ENCODE assay signal across 10 mouse cellular contexts in genomic region chr8:122323951-122324402, GRCm38 (mm10). TPM values are rescaled to one million over a fixed set of nuclear protein-coding genes. Genes with fewer than 3 reads are reported as not detected.
DNase-seq lines count a peak whose midpoint lies in the region; ATAC-seq and TF ChIP-seq lines count a peak whose summit lies in the region.
"Not testable (repeated sequence)": the region's sequence is repeated elsewhere in the genome, so short reads cannot be mapped to it uniquely, and the experiment has no call there.
"Had no signal": no experiment of that assay in that cellular context is flagged by ENCODE, and none has a peak within 500 bp of the region (broad histone marks: within the 10 kb centered on the region; RNA-seq: fewer than 3 reads in every experiment).

No protein-coding gene starts in this region.

- 0 out of 2 replicates have a peak, but pooled peaks have one; percentile 17 for ATAC-seq in heart, postnatal 0 days (ENCODE audit: insufficient read depth, low read depth)

- H3K9me3 ChIP-seq in heart, postnatal 0 days (replicated peaks; ENCODE audit: control insufficient read depth, low read length); megakaryocyte, embryonic 14.5 days: not testable (repeated sequence)

- 26% methylated on average over 11 of the region's 13 CpGs for WGBS in heart, postnatal 0 days
- 23% methylated on average over 13 of the region's 13 CpGs for WGBS in spleen, adult 2 months

- H3K36me3 ChIP-seq in heart, postnatal 0 days (replicated peaks; ENCODE audit: control insufficient read depth, insufficient read depth, low read length); spleen, adult 2 months (ENCODE audit: control insufficient read depth, insufficient read depth, low read length): not testable (repeated sequence)
- H3K36me3 ChIP-seq in megakaryocyte, embryonic 14.5 days (replicated peaks; ENCODE audit: low read length) = peaks cover 98% of the 10 kb centered on the region

- TF ChIP-seq EP300 in heart, postnatal 0 days (IDR thresholded peaks at IDR 0.05; ENCODE audit: low read depth) = not testable (repeated sequence)

- TF ChIP-seq CTCF in heart, postnatal 0 days (IDR thresholded peaks at IDR 0.05; ENCODE audit: low read depth); spleen, adult 2 months (IDR thresholded peaks at IDR 0.05; ENCODE audit: extremely low read depth, insufficient read depth, insufficient read length, insufficient replicate concordance): not testable (repeated sequence)

- H3K4me3 ChIP-seq in heart, postnatal 0 days (ENCODE audit: low read depth, low read length); spleen, adult 2 months (ENCODE audit: extremely low read depth, insufficient read depth, insufficient read length): not testable (repeated sequence)
- peak overlapping the region; percentile 81 for H3K4me3 ChIP-seq in megakaryocyte, embryonic 14.5 days (replicated peaks)

- peak; percentile 27 for DNase-seq in Muller cell, postnatal 12 days (ENCODE audit: inconsistent ontology term)
- peak; percentile 26 for DNase-seq in fat pad, adult 2 months (ENCODE audit: extremely low read depth, low read depth, low spot score)
- not testable (repeated sequence) for DNase-seq in heart, postnatal 0 days (ENCODE audit: low spot score); spleen, adult 2 months (ENCODE audit: low read depth in 1 of 2, low spot score in 2 of 2)
- DNase-seq in kidney, adult 9 months = peak; percentile 22
- peak; percentile 83 for DNase-seq in liver

- peak overlapping the region; percentile 57; the same call in 1 of the 2 replicates for H3K27ac ChIP-seq in heart, postnatal 0 days (ENCODE audit: low read depth)
- peak overlapping the region; percentile 19; the same call in 1 of the 2 replicates for H3K27ac ChIP-seq in spleen, adult 2 months (ENCODE audit: insufficient read depth, low read length)

- H3K4me1 ChIP-seq in heart, postnatal 0 days (ENCODE audit: control insufficient read depth, insufficient read depth) = peaks cover 40% of the 10 kb centered on the region
- peaks cover 100% of the 10 kb centered on the region for H3K4me1 ChIP-seq in megakaryocyte, embryonic 14.5 days
- H3K4me1 ChIP-seq in spleen, adult 2 months (ENCODE audit: control insufficient read depth, insufficient read depth, insufficient read length) = not testable (repeated sequence)

- H3K27me3 ChIP-seq in heart, postnatal 0 days (ENCODE audit: control insufficient read depth, insufficient read depth, low read length); megakaryocyte, embryonic 14.5 days (replicated peaks); spleen, adult 2 months (ENCODE audit: control insufficient read depth, insufficient read depth, low read length): not testable (repeated sequence)

- not testable (repeated sequence) for H3K9ac ChIP-seq in heart, postnatal 0 days (replicated peaks; ENCODE audit: low read depth, low read length)

- not testable (repeated sequence) for TF ChIP-seq POLR2A in spleen, adult 2 months (IDR thresholded peaks at IDR 0.05; ENCODE audit: low read depth, low read length)

- not testable (repeated sequence) for H3K4me2 ChIP-seq in heart, postnatal 0 days (ENCODE audit: low read depth, low read length)

RNA-seq across cellular contexts. Expression of gene Trhr2, which starts 36.6 kb away (rescaled TPM):
- total RNA-seq in heart, postnatal 0 days (2014; rRNA removed; ENCODE audit: low replicate concordance) = not detected in 2 replicates
- polyA plus RNA-seq in heart, postnatal 0 days (2015; fragmentation: Nextera tagmentation; extraction: Ambion mirVana) = not detected in 2 replicates
- 1.8 TPM in 1 of 2 replicates, not detected in the other for polyA plus RNA-seq in megakaryocyte, embryonic 14.5 days (2012; ENCODE audit: insufficient read depth, low replicate concordance)
- 0.12 TPM in 1 of 2 replicates, not detected in the other for polyA plus RNA-seq in spleen, adult 2 months (2012; rRNA removed)
- total RNA-seq: gastrocnemius, postnatal 36 days had no signal
- polyA plus RNA-seq: forebrain, embryonic 13.5 days; neural tube, embryonic 12.5 days had no signal

RNA-seq across cellular contexts. Expression of gene Zfpm1, which starts 42.0 kb away (rescaled TPM):
- 28.4 and 45.3 TPM in 2 replicates for total RNA-seq in heart, postnatal 0 days (2014; rRNA removed; ENCODE audit: low replicate concordance)
- 2.3 and 2.5 TPM in 2 replicates for polyA plus RNA-seq in heart, postnatal 0 days (2015; fragmentation: Nextera tagmentation; extraction: Ambion mirVana)
- polyA plus RNA-seq in megakaryocyte, embryonic 14.5 days (2012; ENCODE audit: insufficient read depth, low replicate concordance) = 1,238 and 3,030 TPM in 2 replicates
- polyA plus RNA-seq in spleen, adult 2 months (2012; rRNA removed) = 73.3 and 113 TPM in 2 replicates

RNA-seq across cellular contexts. Expression of gene Zc3h18, which starts 52.4 kb away (rescaled TPM):
- total RNA-seq in heart, postnatal 0 days (2014; rRNA removed; ENCODE audit: low replicate concordance) = 8.4 and 23.1 TPM in 2 replicates
- 13.9 and 14.4 TPM in 2 replicates for polyA plus RNA-seq in heart, postnatal 0 days (2015; fragmentation: Nextera tagmentation; extraction: Ambion mirVana)
- 80.4 and 130 TPM in 2 replicates for polyA plus RNA-seq in megakaryocyte, embryonic 14.5 days (2012; ENCODE audit: insufficient read depth, low replicate concordance)
- 29.1 and 30.2 TPM in 2 replicates for polyA plus RNA-seq in spleen, adult 2 months (2012; rRNA removed)

Comparison
In these comparisons a context has a peak if more than half of its experiments do, and no peak if none do; other contexts are left out.
1. RNA of gene Zfpm1, which starts 42.0 kb away (polyA plus RNA-seq): 1,238 to 3,030 TPM in megakaryocyte, embryonic 14.5 days and 73.3 to 113 TPM in spleen, adult 2 months; 2.3 to 2.5 TPM in heart, postnatal 0 days; every median in the first group is over 10 times any median in the second.